Mouse (Mus musculus) B cell, adult (primary cell): Measurements from ENCODE around the gene Ripk3. TPM values are rescaled to one million over a fixed set of nuclear protein-coding genes. Genes with fewer than 3 reads are reported as not detected.

Source experiments
- total RNA-seq: library from RNA; stranded (reverse); gene quantifications from 4 replicates; pipeline ENCODE4 v1.2.4, GENCODE M21; 2023; ENCODE audit not compliant: inconsistent age

Ripk3 gene
- 86.4 to 109 TPM (median 93.4 TPM) in 4 replicates for total RNA-seq

GRCm38 (mm10) chr14:55788256-55789050, at the start of gene Ripk3:
Ripk3 (minus strand) TSS chr14:55788865.

GRCm38 (mm10) chr14:55822991-55823762, 34.5 kb upstream of the Ripk3 start, which contains the start of gene Nfatc4:
Nfatc4 (plus strand) TSS chr14:55823144.

GRCm38 (mm10) chr14:55783958-55784235, 4.8 kb downstream of the Ripk3 start, which contains the start of gene Adcy4:
Adcy4 (minus strand) TSS chr14:55784095.

GRCm38 (mm10) chr14:55765696-55766095, 23.0 kb downstream of the Ripk3 start, which contains the start of gene Ltb4r1:
Ltb4r1 (plus strand) TSS chr14:55765962.

GRCm38 (mm10) chr14:55761163-55761562, 27.5 kb downstream of the Ripk3 start, which contains the start of gene Ltb4r2:
Ltb4r2 (plus strand) TSS chr14:55761428.

GRCm38 (mm10) chr14:55758363-55758784, 30.3 kb downstream of the Ripk3 start, which contains the start of gene Cideb:
Cideb (minus strand) TSS chr14:55758458.

GRCm38 (mm10) chr14:55745180-55745860, 43.3 kb downstream of the Ripk3 start, which contains the start of the genes Dhrs1 and Nop9:
Dhrs1 (minus strand) TSS chr14:55745690.
Nop9 (plus strand) TSS chr14:55745693.

Other genes with a start within 250 kb of the Ripk3 start
- 44.0 to 58.0 TPM (median 50.7 TPM) in 4 replicates for gene Pck2, start 248.6 kb downstream of the Ripk3 start, total RNA-seq
- gene Dcaf11, start 228.9 kb downstream of the Ripk3 start, total RNA-seq, result 80.8 to 92.0 TPM (median 87.8 TPM) in 4 replicates
- gene A730061H03Rik, start 228.5 kb downstream of the Ripk3 start, total RNA-seq, result 3.9 to 9.7 TPM (median 8.6 TPM) in 4 replicates
- gene Fitm1, start 213.2 kb downstream of the Ripk3 start, total RNA-seq, result not detected in 4 replicates
- gene Psme1, start 210.7 kb downstream of the Ripk3 start, total RNA-seq, result 237 to 297 TPM (median 278 TPM) in 4 replicates
- gene Emc9, start 203.6 kb downstream of the Ripk3 start, total RNA-seq, result 4.8 to 8.4 TPM (median 7.1 TPM) in 4 replicates
- gene Psme2, start 197.8 kb downstream of the Ripk3 start, total RNA-seq, result 270 to 386 TPM (median 320 TPM) in 4 replicates
- gene Rnf31, start 197.2 kb downstream of the Ripk3 start, total RNA-seq, result 98.7 to 119 TPM (median 107 TPM) in 4 replicates
- gene Irf9, start 185.3 kb downstream of the Ripk3 start, total RNA-seq, result 84.6 to 115 TPM (median 102 TPM) in 4 replicates
- 0.84 to 1.9 TPM (median 1.3 TPM) in 4 replicates for gene Rec8, start 170.8 kb downstream of the Ripk3 start, total RNA-seq
- 42.8 to 71.0 TPM (median 59.7 TPM) in 4 replicates for gene Ipo4, start 152.9 kb downstream of the Ripk3 start, total RNA-seq
- gene Gm49378, start 151.0 kb downstream of the Ripk3 start, total RNA-seq, result 1.2 to 6.3 TPM (median 3.5 TPM) in 4 replicates
- 43.5 to 50.3 TPM (median 46.2 TPM) in 4 replicates for gene Tm9sf1, start 145.1 kb downstream of the Ripk3 start, total RNA-seq
- 2.7 to 3.3 TPM (median 3.2 TPM) in 4 replicates for gene Tssk4, start 138.7 kb downstream of the Ripk3 start, total RNA-seq
- 48.6 to 57.5 TPM (median 51.4 TPM) in 4 replicates for gene Mdp1, start 128.4 kb downstream of the Ripk3 start, total RNA-seq
- 21.8 to 29.4 TPM (median 27.7 TPM) in 4 replicates for gene Gmpr2, start 116.9 kb downstream of the Ripk3 start, total RNA-seq
- gene Nedd8, start 116.7 kb downstream of the Ripk3 start, total RNA-seq, result 173 to 208 TPM (median 188 TPM) in 4 replicates
- 158 to 162 TPM (median 159 TPM) in 4 replicates for gene Tinf2, start 107.0 kb downstream of the Ripk3 start, total RNA-seq
- 1.2 to 3.0 TPM (median 1.2 TPM) in 4 replicates for gene Tgm1, start 74.9 kb downstream of the Ripk3 start, total RNA-seq
- gene Rabggta, start 66.6 kb downstream of the Ripk3 start, total RNA-seq, result 73.0 to 82.3 TPM (median 79.9 TPM) in 4 replicates
- gene Dhrs1, start 43.2 kb downstream of the Ripk3 start, total RNA-seq, result 23.1 to 26.7 TPM (median 25.5 TPM) in 4 replicates
- 29.2 to 37.3 TPM (median 34.5 TPM) in 4 replicates for gene Nop9, start 43.2 kb downstream of the Ripk3 start, total RNA-seq
- gene Cideb, start 30.4 kb downstream of the Ripk3 start, total RNA-seq, result not detected in 4 replicates
- 0.22 to 0.84 TPM (median 0.36 TPM) in 3 of 4 replicates, not detected in the other for gene Ltb4r2, start 27.4 kb downstream of the Ripk3 start, total RNA-seq
- not detected in 4 replicates for gene Ltb4r1, start 22.9 kb downstream of the Ripk3 start, total RNA-seq
- gene Adcy4, start 4.8 kb downstream of the Ripk3 start, total RNA-seq, result 0.24 to 1.4 TPM (median 0.48 TPM) in 3 of 4 replicates, not detected in the other
- gene Nfatc4, start 34.3 kb upstream of the Ripk3 start, total RNA-seq, result not detected in 4 replicates
- gene Nynrin, start 65.1 kb upstream of the Ripk3 start, total RNA-seq, result 0.06 to 0.09 TPM in 2 of 4 replicates, not detected in the others
- 0.22 TPM in 1 of 4 replicates, not detected in the others for gene Cbln3, start 95.5 kb upstream of the Ripk3 start, total RNA-seq
- 92.3 to 98.0 TPM (median 96.5 TPM) in 4 replicates for gene Khnyn, start 96.1 kb upstream of the Ripk3 start, total RNA-seq
- 25.6 to 37.3 TPM (median 31.5 TPM) in 4 replicates for gene Sdr39u1, start 111.4 kb upstream of the Ripk3 start, total RNA-seq
- 0.66 TPM in 1 of 4 replicates, not detected in the others for gene Cma1, start 155.8 kb upstream of the Ripk3 start, total RNA-seq
- not detected in 4 replicates for gene Cma2, start 162.1 kb upstream of the Ripk3 start, total RNA-seq
- not detected in 4 replicates for gene Mcpt1, start 229.1 kb upstream of the Ripk3 start, total RNA-seq
- gene Mcpt9, start 241.6 kb upstream of the Ripk3 start, total RNA-seq, result not detected in 4 replicates